Mouse (Mus musculus) erythroblast, adult 5-6 weeks (primary cell): Measurements from ENCODE around the gene Sox13. TPM values are rescaled to one million over a fixed set of nuclear protein-coding genes. Genes with fewer than 3 reads are reported as not detected.
"Not testable (repeated sequence)": the region's sequence is repeated elsewhere in the genome, so short reads cannot be mapped to it uniquely, and the experiment has no call there.

Experiments
- ATAC-seq: replicated peaks from 2 replicates; pipeline ENCODE4 v1.8.0; 2016; ENCODE audit warnings: moderate number of reproducible peaks, mild to moderate bottlenecking, moderate TSS enrichment, inconsistent platforms; ENCODE audit not compliant: poor library complexity, low FRiP score, severe bottlenecking
- total RNA-seq, 2 experiments: library from RNA; stranded (forward) in 1 of 2; stranded (reverse) in 1 of 2; fragments of 150-400 nt in 1 of 2; fragments of 200-764, 138-1000 nt in 1 of 2; gene quantifications; 2 replicates each; pipeline versions ENCODE4 v1.2.3 to v1.2.4; 2015 to 2017; ENCODE audit warnings: low replicate concordance in 2 of 2

The Sox13 gene
- total RNA-seq, 2 experiments from 2014 or later, result 0.77 TPM; not detected in 1

DNA sequence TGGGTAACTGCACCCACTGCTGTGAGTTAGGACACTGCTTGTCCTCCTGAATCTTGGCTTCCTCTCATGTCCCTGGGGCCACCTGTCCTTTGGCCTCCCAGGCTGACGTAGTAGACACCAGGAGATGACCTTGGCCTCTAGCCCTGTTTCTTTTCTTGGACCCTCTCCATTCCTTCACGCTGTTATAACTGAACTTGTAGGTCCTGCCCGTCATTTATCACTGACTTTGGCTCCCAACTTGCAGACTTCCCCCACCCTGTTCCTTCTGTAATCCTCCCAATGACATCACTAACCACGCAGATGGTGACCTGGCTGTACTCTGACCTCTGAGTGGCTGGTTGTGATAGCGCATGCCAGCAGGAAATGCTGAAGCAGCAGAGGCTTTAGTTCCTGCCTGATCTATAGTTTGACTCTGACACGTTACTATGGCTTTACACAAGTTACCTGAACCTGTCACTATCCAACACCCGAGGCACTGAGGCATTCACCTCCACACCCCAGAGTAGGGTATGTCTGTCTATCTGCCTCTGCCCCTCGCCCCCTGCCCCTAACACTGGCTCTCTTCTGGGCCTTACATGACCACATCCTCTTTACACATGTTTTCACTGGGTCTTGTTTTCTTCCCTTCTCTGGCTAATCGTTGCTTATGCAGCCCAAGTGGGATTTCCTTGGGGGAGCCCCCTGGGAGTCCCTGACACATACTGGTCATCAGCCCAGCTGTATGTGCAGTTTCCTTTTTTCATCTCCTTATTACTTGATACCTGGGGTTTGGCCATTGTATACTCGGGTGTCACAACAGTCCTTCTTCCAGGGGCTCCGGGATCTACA, 76.3 kb downstream of the Sox13 start:
- ATAC-seq, result no peak

DNA sequence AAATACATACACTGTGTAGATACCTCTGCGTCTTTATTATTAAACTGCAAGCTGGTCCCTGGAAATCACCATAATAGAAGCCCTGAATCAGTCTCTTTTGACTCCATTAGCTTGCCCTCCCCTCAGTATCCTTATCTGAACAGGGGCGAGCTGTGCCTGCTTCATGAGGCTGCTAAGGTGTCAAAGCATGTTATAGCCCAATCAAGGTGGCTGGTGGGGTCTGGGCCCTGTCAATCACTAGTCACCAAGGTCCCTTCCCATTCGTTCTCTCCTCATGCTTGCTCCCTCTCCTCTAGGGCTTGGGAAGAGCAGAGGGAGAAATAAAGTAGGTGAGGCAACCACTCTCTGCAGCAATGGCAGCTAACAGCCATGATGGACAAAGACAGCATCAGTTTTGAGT, 77.0 kb downstream of the Sox13 start:
- ATAC-seq, result no peak

DNA sequence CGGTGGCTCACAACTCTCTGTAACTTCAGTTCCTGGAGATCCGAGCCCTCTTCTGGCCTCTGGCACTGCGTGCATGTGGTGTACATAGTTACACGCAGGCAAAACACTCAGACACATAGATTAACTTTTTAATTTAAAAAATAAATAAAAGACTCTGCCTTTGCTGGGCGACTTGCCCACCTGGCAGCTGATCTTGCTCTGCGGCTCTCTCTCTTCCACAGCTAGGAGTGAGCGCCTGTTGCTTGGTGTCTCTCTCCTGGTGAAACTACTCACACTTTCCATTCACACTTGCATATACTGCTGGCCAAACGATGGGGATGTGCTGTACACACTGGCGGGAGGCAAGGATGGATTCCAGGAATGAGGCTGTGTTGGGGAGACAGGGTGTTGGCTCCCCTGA, 77.6 kb downstream of the Sox13 start:
- ATAC-seq, result no peak

GRCm38 (mm10) chr1:133344357-133344756, 79.8 kb downstream of the Sox13 start:
- ATAC-seq, result no peak

GRCm38 (mm10) chr1:133340403-133340802, 83.8 kb downstream of the Sox13 start:
- not testable (repeated sequence) for ATAC-seq

DNA sequence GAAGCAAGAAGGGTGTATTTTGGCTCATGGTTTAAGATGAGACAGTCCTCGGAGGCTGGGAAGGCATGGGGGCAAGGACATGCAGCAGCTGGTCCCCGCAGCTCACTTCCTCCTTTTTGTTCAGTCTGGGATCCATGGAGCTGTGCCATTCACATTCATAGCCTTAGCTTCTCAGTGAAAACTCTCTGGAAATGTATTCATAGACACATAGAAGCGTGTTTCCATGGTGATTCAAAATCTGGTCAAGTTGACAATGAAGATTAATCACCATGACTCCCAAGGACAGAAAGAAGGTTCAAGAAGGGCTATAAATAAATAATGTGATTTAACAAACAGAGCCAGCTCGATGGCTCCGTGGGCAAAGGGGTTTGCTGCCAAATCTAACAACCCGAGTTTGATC, 90.2 kb downstream of the Sox13 start:
- no peak for ATAC-seq

- ATAC-seq, result no peak
These were observed 91.3 kb downstream of the Sox13 start for GRCm38 (mm10) chr1:133332656-133333430.

Other genes with a start within 250 kb of the Sox13 start
- not detected in 2 replicates for gene Golt1a, start 114.6 kb downstream of the Sox13 start, total RNA-seq (2015; ENCODE audit: low replicate concordance)
- gene Golt1a, start 114.6 kb downstream of the Sox13 start, total RNA-seq (2017; ENCODE audit: low replicate concordance), result not detected in 2 replicates
- gene Kiss1, start 102.5 kb downstream of the Sox13 start, total RNA-seq (2015; ENCODE audit: low replicate concordance), result not detected in 2 replicates
- not detected in 2 replicates for gene Kiss1, start 102.5 kb downstream of the Sox13 start, total RNA-seq (2017; ENCODE audit: low replicate concordance)
- not detected in 2 replicates for gene Ren1, start 73.9 kb downstream of the Sox13 start, total RNA-seq (2015; ENCODE audit: low replicate concordance)
- not detected in 2 replicates for gene Ren1, start 73.9 kb downstream of the Sox13 start, total RNA-seq (2017; ENCODE audit: low replicate concordance)
- not detected in 2 replicates for gene Etnk2, start 60.8 kb downstream of the Sox13 start, total RNA-seq (2015; ENCODE audit: low replicate concordance)
- gene Etnk2, start 60.8 kb downstream of the Sox13 start, total RNA-seq (2017; ENCODE audit: low replicate concordance), result not detected in 2 replicates
- gene Snrpe, start 185.9 kb upstream of the Sox13 start, total RNA-seq (2015; ENCODE audit: low replicate concordance), result 74.4 and 111 TPM in 2 replicates
- gene Snrpe, start 185.9 kb upstream of the Sox13 start, total RNA-seq (2017; ENCODE audit: low replicate concordance), result 55.4 and 158 TPM in 2 replicates
- gene Zbed6, start 236.5 kb upstream of the Sox13 start, total RNA-seq (2015; ENCODE audit: low replicate concordance), result 5.2 TPM in 1 of 2 replicates, not detected in the other
- 12.8 and 27.2 TPM in 2 replicates for gene Zbed6, start 236.5 kb upstream of the Sox13 start, total RNA-seq (2017; ENCODE audit: low replicate concordance)
- 17.6 and 22.9 TPM in 2 replicates for gene Gm38394, start 236.9 kb upstream of the Sox13 start, total RNA-seq (2015; ENCODE audit: low replicate concordance)
- gene Gm38394, start 236.9 kb upstream of the Sox13 start, total RNA-seq (2017; ENCODE audit: low replicate concordance), result 5.5 and 16.6 TPM in 2 replicates